Mouse (Mus musculus) forebrain, embryonic 11.5 days (tissue): ENCODE data around the gene Msmp. TPM values are rescaled to one million over a fixed set of nuclear protein-coding genes. Genes with fewer than 3 reads are reported as not detected.

Experiments
- microRNA-seq: library from miRNA; unstranded; fragments of <30 nt; microRNA quantifications from one replicate; pipeline ENCODE4, GENCODE M21; 2016; ENCODE audit not compliant: insufficient number of aligned reads
- polyA plus RNA-seq: library from polyadenylated mRNA; unstranded; fragments of >200 nt; fragmentation: Nextera tagmentation; extraction: Ambion mirVana; gene quantifications from 2 replicates; pipeline ENCODE4 v1.2.1, GENCODE M21; 2014

Gene Msmp
- polyA plus RNA-seq, 1 experiment from 2014 or later: 2.8 TPM

Small RNA genes within 50 kb of the gene (microRNA-seq; reads per million reads assigned to microRNA genes)
- gene Gm25262: not detected

Other genes starting within 250 kb of the Msmp start
- gene Rusc2, start 202.5 kb downstream of the Msmp start, polyA plus RNA-seq: 11.6 and 12.4 TPM in 2 replicates
- gene Fam166b, start 155.4 kb downstream of the Msmp start, polyA plus RNA-seq: 0.28 and 0.31 TPM in 2 replicates
- 9.3 and 10.7 TPM in 2 replicates for gene Tesk1, start 142.6 kb downstream of the Msmp start, polyA plus RNA-seq
- 2.6 and 4.8 TPM in 2 replicates for gene Cd72, start 129.9 kb downstream of the Msmp start, polyA plus RNA-seq
- not detected in 2 replicates for gene Sit1, start 100.8 kb downstream of the Msmp start, polyA plus RNA-seq
- 50.3 and 54.3 TPM in 2 replicates for gene Ccdc107, start 91.6 kb downstream of the Msmp start, polyA plus RNA-seq
- 55.3 and 61.1 TPM in 2 replicates for gene Arhgef39, start 84.8 kb downstream of the Msmp start, polyA plus RNA-seq
- 0.52 and 0.87 TPM in 2 replicates for gene Car9, start 77.5 kb downstream of the Msmp start, polyA plus RNA-seq
- 46.7 and 52.7 TPM in 2 replicates for gene Tpm2, start 60.7 kb downstream of the Msmp start, polyA plus RNA-seq
- 42.8 and 45.6 TPM in 2 replicates for gene Creb3, start 22.2 kb downstream of the Msmp start, polyA plus RNA-seq
- gene Tln1, start 21.8 kb downstream of the Msmp start, polyA plus RNA-seq: 45.9 and 46.7 TPM in 2 replicates
- 26.0 and 38.7 TPM in 2 replicates for gene Rgp1, start 5.8 kb downstream of the Msmp start, polyA plus RNA-seq
- gene Gba2, start 5.6 kb downstream of the Msmp start, polyA plus RNA-seq: 31.0 and 32.4 TPM in 2 replicates
- 9.8 and 10.8 TPM in 2 replicates for gene Npr2, start 47.4 kb upstream of the Msmp start, polyA plus RNA-seq
- 1.7 and 2.3 TPM in 2 replicates for gene Spag8, start 69.1 kb upstream of the Msmp start, polyA plus RNA-seq
- 64.1 and 66.8 TPM in 2 replicates for gene Hint2, start 72.0 kb upstream of the Msmp start, polyA plus RNA-seq
- 5.2 and 6.4 TPM in 2 replicates for gene Tmem8b, start 84.5 kb upstream of the Msmp start, polyA plus RNA-seq
- 2.5 and 2.7 TPM in 2 replicates for gene Fam221b, start 84.7 kb upstream of the Msmp start, polyA plus RNA-seq
- gene Olfr70, start 116.3 kb upstream of the Msmp start, polyA plus RNA-seq: not detected in 2 replicates
- gene Olfr71, start 125.8 kb upstream of the Msmp start, polyA plus RNA-seq: not detected in 2 replicates
- not detected in 2 replicates for gene Hrct1, start 142.7 kb upstream of the Msmp start, polyA plus RNA-seq
- not detected in 2 replicates for gene Spaar, start 145.5 kb upstream of the Msmp start, polyA plus RNA-seq
- not detected in 2 replicates for gene Olfr159, start 186.5 kb upstream of the Msmp start, polyA plus RNA-seq
- gene Olfr156, start 239.4 kb upstream of the Msmp start, polyA plus RNA-seq: not detected in 2 replicates